Mouse (Mus musculus): ENCODE measurements around the gene Hba-x.
"Not testable (repeated sequence)": the region's sequence is repeated elsewhere in the genome, so short reads cannot be mapped to it uniquely, and the experiment has no call there.

Hba-x gene

GRCm38 (mm10) chr11:32250880-32251763 lies 25.1 kb upstream of the Hba-x start:
- no peak for DNase-seq (ENCODE audit: low read depth, low spot score)

- DNase-seq (ENCODE audit: low read depth, low spot score): no peak
These were observed 23.1 kb upstream of the Hba-x start for GRCm38 (mm10) chr11:32253121-32253520.

DNA sequence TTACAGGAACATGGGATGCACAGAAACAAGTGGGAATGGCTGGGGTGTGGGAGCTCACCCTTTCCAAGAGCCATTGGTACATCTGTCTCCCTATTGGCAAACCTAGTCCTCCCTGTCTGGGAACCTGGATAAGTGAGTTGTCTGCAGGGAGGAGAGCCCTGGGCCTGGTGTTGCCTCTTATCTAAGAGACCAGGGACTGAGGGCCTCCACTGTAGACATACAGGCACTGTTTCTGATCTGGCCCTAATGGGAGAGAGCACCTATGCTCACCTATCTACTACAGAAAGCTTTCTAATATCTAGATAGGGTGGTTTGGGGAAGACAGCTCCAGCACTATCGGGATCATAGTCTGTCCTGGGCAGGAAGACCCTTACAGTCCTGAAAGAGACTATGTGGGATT lies 20.1 kb upstream of the Hba-x start:
- DNase-seq (ENCODE audit: low read depth, low spot score): no peak

DNA sequence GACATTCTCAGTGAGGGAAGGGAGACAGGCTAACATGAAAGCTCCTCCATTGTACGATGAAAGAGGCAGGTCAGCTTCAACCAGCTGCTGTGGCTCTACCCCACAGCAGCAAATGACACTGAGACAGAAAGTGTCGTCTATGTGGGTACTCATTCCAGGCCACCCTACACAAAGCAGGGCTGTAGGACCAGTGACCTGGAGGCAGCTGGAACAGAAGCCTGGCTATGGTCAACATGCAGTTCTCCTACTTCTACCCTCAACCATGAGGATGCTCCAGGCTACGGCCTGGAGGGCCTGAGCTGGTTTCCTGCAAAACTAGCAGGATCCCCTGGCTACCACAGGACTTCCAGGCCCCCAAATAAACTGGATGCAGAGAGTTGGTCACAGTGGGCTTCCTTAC lies 19.6 kb upstream of the Hba-x start:
- no peak for DNase-seq (ENCODE audit: low read depth, low spot score)

DNA sequence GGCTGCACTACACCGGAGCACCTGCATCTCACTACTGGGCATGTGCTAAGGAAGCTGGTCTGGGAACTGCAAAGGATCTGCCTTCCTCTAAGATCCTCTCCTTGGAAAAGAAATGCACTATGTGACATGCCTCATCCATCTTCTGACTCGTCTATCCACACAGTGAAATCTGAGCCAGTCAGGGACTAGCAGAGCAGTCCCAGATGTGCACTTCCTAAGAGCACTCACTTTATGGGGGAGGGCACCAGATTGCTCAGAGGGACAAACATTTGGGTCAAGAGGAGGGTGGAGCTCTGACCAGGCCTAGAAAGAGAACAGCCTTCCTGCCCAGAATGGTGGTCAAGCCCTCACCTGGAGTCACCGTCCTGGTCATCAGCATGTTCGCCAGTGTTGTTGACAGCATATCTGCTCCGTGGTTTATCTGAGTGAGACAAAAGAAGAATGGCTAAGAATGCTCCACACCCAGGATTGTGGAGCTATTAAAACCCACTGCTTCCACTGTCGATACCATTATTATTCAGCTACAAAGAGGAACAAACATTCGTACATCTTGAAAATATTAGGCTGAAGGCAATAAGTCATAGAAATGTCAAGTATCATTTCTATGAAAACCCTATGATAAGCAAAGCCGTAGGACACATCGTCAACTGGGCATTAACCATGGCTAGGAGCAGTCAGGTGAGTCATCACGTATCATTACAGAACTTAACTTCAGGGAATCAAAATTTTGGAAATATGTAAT lies 13.4 kb upstream of the Hba-x start:
- no peak for DNase-seq (ENCODE audit: low read depth, low spot score)

DNA sequence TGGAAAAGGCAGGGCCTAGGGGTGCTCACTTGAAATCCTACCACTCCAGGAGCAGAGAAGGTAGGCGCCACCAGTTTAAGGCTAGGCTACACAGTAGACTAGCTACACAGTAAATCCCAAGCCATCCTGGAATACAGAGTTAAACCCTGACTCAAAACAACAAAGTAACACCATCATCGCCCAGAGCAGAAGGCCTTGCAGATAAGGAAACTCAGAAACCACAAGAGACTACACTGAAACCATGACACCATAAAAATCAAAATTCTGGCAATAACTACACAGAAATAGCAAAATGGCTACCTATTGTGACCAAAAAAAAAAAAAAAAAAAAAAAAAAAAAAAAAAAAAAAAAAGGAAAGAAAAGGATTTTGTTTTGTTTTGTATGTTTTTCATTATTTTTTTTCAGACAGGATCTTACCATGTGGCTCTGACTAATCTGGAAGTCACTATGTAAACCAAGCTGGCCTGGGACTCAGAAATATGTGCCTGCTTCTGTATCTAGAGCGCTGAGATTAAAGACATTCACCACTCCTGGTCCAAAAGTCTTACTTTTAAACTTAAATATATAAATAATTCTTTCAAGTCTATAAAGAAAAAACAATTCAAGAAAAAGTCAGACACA lies 11.0 kb upstream of the Hba-x start:
- DNase-seq (ENCODE audit: low read depth, low spot score): no peak

DNA sequence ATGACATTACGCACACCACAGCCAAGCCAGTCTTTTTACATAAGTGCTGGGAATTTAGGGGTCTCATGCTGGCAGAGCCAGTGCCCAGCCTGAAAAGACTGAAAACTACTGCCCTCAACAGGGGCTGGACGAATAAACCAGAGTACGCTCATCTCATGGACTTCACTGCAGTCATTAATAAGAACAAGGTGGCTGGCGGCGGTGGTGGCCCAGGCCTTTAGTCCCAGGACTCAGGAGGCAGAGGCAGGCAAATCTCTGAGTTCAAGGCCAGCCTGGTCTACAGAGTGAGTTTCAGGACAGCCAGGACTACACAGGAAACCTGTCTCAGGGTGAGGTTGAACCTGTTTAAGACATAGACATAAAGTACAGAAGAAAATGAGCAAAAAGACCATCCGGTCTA lies 10.0 kb upstream of the Hba-x start:
- no peak for DNase-seq (ENCODE audit: low read depth, low spot score)

DNA sequence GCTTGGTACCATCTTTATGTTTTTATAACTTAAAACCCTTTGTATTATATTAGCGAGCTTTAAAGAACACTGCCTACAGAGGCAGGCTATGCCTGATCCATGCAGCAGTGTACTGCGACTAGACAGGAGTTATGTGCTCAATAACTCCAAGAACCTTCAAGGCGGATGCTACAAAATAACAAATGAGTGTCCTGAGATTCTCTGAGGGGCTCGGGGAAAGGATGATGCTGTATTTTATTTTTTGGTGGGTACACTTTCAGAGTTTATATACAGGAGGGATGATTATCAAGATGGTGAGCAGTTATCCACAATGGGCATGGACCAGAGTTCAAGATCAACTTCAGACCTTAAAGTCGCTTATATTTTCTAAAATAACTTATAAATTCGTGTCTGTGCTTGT lies 9.4 kb upstream of the Hba-x start:
- no peak for DNase-seq (ENCODE audit: low read depth, low spot score)

GRCm38 (mm10) chr11:32267188-32267884 lies 8.9 kb upstream of the Hba-x start, which contains the start of gene Nprl3:
Gene Nprl3 (minus strand): TSS chr11:32267707.
- peak; percentile 93 for DNase-seq (ENCODE audit: low read depth, low spot score)

- DNase-seq (ENCODE audit: low read depth, low spot score): no peak
These were observed 8.2 kb upstream of the Hba-x start for GRCm38 (mm10) chr11:32267964-32268363.

DNA sequence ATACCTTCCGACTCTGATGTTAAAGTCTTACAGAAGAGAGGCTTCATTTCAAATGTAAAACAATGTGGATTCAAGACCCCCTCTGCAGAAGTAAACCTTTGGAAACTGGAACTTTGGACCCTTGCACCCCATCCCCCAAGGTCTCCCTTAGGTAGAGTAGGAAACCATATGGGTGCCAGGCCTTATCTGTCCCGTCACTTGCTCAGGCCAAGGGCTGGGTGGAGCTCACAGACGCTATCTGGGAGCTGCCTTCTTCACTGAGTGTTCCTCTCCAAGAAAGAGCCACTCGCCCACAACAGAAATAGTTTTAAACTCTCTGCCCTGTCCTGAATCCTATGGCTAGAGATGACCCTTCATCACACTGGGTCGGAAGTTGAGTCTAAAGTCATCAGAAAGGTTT lies 7.2 kb upstream of the Hba-x start:
- no peak for DNase-seq (ENCODE audit: low read depth, low spot score)

DNA sequence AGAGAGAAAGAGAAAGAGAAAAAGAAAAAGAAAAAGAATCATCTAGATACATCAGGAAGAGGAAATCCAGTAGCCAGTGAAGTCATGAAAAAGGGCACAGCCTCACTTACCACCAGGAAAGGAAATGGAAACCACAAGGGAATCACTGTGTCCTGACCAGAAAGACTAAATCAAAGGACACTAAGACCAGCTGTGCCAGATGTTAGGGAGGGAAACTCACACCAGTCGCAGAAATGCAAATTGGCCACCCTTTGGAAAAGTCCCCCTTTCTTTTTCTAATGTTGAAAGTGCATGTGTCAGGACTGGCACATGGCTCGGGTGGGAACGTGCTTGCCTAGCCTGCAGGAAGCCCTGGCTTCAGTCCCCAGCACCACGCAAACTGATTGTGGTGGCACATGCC lies 5.0 kb upstream of the Hba-x start:
- no peak for DNase-seq (ENCODE audit: low read depth, low spot score)

DNA sequence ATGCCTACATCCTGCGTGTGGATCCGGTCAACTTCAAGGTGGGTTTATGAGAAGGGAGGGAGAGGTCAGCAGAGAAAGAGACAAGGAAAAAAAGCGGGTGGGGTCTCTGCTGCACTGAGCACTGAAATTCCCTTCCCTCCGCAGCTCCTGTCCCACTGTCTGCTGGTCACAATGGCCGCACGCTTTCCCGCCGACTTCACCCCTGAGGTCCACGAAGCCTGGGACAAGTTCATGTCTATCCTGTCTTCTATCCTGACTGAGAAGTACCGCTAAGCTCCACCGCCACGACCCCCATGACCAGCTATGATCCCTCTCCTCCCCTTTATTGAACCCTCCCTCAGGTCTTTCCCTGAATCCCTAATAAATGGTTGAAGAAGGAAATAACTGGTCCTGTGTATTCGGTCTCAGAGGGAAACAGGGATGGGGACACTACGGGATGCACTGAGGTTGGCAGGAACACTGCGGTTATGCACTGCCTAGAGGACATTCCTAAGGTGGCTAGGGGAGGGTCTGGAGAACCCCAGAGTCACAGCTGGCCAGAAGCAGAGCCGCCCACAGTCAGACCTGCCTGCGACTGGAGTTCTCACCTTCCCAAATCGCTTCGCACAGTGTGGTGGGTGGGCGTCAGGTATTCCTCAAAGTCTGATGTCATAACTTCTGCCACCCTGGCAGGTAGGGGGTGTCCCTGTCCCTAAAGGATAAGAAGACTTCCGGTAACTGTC lies 1.7 kb downstream of the Hba-x start:
- no peak for DNase-seq (ENCODE audit: low read depth, low spot score)

- DNase-seq (ENCODE audit: low read depth, low spot score): no peak
These were observed 2.3 kb downstream of the Hba-x start for GRCm38 (mm10) chr11:32278458-32278957.

DNA sequence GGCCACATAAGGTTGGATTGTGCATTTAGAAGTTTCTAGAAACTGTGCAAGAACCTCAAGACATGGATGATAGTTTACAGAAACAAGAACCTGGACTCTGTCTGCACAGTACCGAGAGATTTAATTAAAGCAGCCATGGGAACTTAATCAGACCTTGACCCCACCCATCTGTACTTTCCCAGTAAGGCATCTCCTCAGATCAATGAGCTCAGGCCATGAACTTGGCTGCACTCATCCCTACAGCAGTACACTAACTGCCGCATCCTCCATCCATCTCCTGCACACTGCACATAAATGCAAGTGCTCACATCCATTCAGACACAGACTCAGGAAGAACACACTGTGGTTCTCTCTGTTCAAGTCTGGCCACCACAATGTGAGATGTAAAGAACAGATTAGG lies 4.4 kb downstream of the Hba-x start:
- no peak for DNase-seq (ENCODE audit: low read depth, low spot score)

DNA sequence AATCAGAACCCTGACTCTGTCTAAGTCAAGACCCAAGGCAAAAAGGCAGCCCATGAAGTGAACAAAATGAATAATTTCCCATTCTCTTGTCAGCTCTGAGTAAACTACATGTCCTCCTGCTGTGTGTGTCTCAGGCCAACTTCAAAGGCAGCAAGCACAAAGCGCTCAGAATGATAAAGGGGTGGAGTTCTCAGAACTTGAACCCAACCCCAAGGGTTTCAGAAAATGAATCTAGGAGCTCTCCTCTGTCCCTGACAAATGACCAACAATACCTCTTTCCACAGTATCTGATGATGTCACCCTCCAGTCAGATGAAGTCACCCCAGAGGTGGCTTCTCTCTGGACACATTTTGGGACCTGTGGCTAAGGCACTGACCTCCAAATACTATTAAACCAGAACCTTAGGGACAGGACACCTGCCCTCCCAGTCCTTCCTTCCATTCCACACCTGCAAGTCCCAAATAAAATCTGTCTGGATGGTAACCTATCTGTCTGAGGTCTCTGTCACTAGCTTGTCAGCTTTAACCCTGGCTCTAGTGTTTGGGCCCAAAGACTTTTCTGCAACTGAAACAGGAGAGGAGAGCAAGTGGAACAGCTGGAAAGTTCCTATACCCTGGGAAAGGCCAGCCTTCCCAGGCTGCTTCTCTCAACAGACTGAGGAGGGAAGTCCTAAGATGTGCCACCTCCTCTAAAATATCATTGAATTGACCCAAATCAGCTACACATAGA lies 5.4 kb downstream of the Hba-x start:
- no peak for DNase-seq (ENCODE audit: low read depth, low spot score)

GRCm38 (mm10) chr11:32283091-32283777 lies 7.0 kb downstream of the Hba-x start, which contains the start of gene Hba-a1:
Gene Hba-a1 (plus strand): TSS chr11:32283511.
- DNase-seq (ENCODE audit: low read depth, low spot score): not testable (repeated sequence)

DNA sequence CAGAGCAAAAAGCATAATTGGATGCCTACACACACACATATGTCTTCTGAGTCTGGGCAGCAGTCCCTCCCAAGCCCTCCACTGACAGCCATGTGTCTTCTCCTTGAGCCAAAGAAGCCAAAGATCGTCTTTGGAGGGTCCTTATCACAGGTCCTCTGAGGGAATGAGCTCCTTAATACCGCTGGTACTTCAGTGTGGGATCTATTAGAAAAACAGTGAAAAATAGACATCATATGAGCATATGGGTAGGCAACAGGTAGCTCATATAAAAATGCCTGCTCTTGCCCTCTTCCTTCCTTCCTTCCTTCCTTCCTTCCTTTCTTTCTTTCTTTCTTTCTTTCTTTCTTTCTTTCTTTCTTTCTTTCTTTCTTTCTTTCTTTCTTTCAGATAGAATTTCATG lies 8.4 kb downstream of the Hba-x start:
- not testable (repeated sequence) for DNase-seq (ENCODE audit: low read depth, low spot score)

GRCm38 (mm10) chr11:32285031-32285775 lies 9.0 kb downstream of the Hba-x start:
- DNase-seq (ENCODE audit: low read depth, low spot score): no peak

Data from forelimb bud, embryonic 11.5 days (tissue).